Mouse (Mus musculus): Measurements from ENCODE around the gene Ascl1. TPM values are rescaled to one million over a fixed set of nuclear protein-coding genes. Genes with fewer than 3 reads are reported as not detected.

The Ascl1 gene
- 2.4 and 3.5 TPM in 2 replicates for polyA plus RNA-seq (2015; fragmentation: Nextera tagmentation; extraction: Ambion mirVana)

DNA sequence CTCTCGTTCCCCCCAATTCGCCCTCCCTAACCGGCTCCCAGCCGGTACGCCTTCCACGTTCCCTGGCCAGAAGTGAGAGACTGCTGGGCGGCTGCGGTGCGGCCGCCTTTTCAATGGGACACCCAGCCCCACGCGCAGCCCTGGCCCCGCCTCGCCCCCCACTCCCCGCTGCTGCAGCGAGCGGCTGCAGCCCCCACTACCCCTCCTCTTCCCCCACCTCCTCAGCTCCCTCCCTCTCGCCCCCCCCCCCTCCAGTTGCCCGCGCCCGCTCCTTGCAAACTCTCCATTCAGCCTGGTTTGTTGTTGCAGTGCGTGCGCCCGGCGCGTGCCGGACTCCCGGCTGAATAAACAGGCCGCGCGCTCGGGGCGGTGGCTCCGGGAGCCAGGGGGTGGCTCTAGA is at the start of gene Ascl1:
Gene Ascl1 (minus strand): TSS at position 85 of the 400 bp plus-strand sequence.
- 0 out of 2 replicates have a peak, but pooled peaks have one; percentile 28 for ATAC-seq (ENCODE audit: borderline replicate concordance, extremely low read depth, low FRiP score, low TSS enrichment)
- no peaks in the 10 kb centered on the region for H3K36me3 ChIP-seq
- peaks cover 94% of the 10 kb centered on the region for H3K27me3 ChIP-seq
- peak within 1 kb of the TSS; percentile 56 for H3K4me3 ChIP-seq
- H3K4me1 ChIP-seq: peaks cover 20% of the 10 kb centered on the region; the same call in 1 of the 2 replicates
- no peaks in the 10 kb centered on the region for H3K9me3 ChIP-seq
- H3K9ac ChIP-seq: peak within 1 kb of the TSS; percentile 34
- WGBS: under 1% methylated on average over 31 of the region's 34 CpGs
- peak within 1 kb of the TSS; percentile 99 for H3K4me2 ChIP-seq
- H3K27ac ChIP-seq: no peak within 1 kb of the TSS

DNA sequence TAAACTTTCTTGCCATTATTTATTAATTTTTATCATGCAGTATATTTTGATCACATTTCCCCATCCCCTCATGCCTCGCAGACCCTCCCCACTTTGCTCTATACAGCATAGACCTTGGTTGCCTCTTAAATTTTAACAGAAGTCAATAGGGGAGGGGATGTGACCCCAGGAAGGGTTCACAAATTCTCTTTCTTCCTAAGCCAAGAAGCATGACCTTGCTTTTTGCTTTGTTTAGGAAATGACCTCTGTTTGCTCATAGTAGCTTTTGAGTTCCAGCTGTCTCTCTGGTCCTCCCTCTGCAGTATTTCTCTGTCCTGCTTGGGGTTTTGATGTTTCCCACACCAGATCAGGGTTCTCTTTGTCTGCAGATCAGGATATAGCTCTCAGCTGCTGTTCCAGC is 40.7 kb upstream of the Ascl1 start:
- H3K9ac ChIP-seq: no peak overlapping the region
- ATAC-seq (ENCODE audit: borderline replicate concordance, extremely low read depth, low FRiP score, low TSS enrichment): no peak
- H3K27me3 ChIP-seq: no peaks in the 10 kb centered on the region
- WGBS: 96% methylated on average over 1 of the region's 1 CpGs
- H3K27ac ChIP-seq: no peak overlapping the region
- H3K4me3 ChIP-seq: no peak overlapping the region
- no peaks in the 10 kb centered on the region for H3K9me3 ChIP-seq
- H3K4me1 ChIP-seq: no peaks in the 10 kb centered on the region
- no peak overlapping the region for H3K4me2 ChIP-seq
- H3K36me3 ChIP-seq: no peaks in the 10 kb centered on the region

DNA sequence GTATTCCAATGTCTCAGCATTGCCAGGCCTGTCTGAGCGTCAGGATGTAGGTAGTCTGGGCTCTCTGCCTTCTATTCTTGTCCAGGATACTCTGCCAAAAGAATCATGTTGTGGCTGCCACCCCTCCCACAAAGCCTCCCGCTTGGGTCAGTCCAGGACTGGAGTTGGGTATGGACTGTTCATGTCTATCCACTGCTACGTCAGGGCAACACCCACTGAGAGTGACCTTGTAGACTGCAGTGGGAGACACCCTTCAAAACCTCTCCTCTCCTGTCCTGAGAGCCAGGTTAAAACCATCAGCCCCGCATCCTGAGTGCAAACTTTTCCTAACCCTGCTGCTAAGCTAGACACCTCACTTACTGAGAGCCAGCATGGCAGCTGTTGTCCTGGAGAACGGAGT is 28.2 kb upstream of the Ascl1 start, which contains the start of gene Pah:
Gene Pah (plus strand): TSS at position 150 of the 400 bp plus-strand sequence.
- no peaks in the 10 kb centered on the region for H3K27me3 ChIP-seq
- no peak; the same call in 1 of the 2 replicates for ATAC-seq (ENCODE audit: borderline replicate concordance, extremely low read depth, low FRiP score, low TSS enrichment)
- H3K27ac ChIP-seq: no peak within 1 kb of the TSS
- WGBS: 83% methylated on average over 5 of the region's 5 CpGs
- no peaks in the 10 kb centered on the region for H3K9me3 ChIP-seq
- H3K9ac ChIP-seq: no peak within 1 kb of the TSS
- no peak within 1 kb of the TSS for H3K4me2 ChIP-seq
- no peak within 1 kb of the TSS for H3K4me3 ChIP-seq
- H3K36me3 ChIP-seq: no peaks in the 10 kb centered on the region
- no peaks in the 10 kb centered on the region for H3K4me1 ChIP-seq

DNA sequence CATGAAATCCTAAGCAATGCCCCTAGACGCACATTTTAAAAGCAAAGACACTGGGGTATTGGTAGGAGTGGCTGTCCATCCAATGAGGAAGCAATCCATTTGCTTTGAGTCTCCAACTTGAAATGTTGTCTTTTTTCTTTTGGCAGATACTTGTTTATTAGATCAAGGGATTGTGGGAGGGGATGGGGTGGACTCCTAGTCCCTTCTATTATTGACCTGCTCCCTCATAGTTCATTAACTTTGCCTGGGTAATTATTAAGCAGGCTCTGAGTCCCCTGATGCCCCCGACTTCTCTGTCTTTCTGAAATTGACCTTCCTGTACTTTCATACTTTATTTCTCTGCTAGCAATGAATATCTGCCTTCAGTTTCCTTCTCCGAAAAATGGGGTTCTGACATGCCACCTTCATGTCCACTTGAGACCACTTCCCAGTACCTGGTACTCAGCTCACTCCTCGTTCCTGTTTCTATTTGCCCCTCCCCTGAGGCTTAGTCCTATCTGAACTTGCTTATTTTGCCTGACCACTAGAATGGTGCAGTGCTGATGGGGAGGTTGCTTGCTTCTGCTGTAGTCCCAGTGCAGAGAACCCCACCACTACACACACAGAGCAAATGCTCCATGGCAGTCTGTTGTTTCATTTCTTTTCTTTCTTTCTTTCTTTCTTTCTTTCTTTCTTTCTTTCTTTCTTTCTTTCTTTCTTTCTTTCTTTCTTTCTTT is 27.1 kb upstream of the Ascl1 start:
- no peak overlapping the region for H3K9ac ChIP-seq
- no peaks in the 10 kb centered on the region for H3K4me1 ChIP-seq
- no peak overlapping the region for H3K4me3 ChIP-seq
- no peak for ATAC-seq (ENCODE audit: borderline replicate concordance, extremely low read depth, low FRiP score, low TSS enrichment)
- H3K4me2 ChIP-seq: no peak overlapping the region
- WGBS: 62% methylated on average over 4 of the region's 4 CpGs
- H3K27me3 ChIP-seq: no peaks in the 10 kb centered on the region
- no peak overlapping the region for H3K27ac ChIP-seq
- no peaks in the 10 kb centered on the region for H3K9me3 ChIP-seq
- no peaks in the 10 kb centered on the region for H3K36me3 ChIP-seq

DNA sequence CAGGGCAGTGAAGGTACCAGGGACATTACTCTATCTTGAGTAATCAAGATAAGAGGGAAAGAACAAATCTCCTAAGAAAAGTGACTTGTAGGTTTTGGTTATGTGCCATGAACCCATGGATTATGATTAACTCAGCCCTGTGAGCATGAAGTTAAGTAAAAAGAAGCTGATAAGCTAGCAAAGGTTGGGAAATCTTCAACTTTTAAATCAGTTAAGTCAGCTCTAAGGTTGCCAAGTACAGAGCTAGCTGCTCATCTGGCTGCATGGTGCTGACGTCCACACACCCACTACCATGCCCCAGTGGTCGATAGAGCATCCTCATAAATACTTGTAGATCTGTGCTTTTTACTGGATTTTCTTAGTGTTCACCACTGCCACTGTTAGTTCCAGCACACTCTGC is 25.1 kb upstream of the Ascl1 start:
- Histone ChIP-seq H3K4me2 (no peak overlapping the region), H3K9me3 (no peaks in the 10 kb centered on the region), H3K4me3 (no peak overlapping the region), H3K27ac (no peak overlapping the region), H3K27me3 (no peaks in the 10 kb centered on the region), H3K36me3 (no peaks in the 10 kb centered on the region), H3K9ac (no peak overlapping the region), H3K4me1 (no peaks in the 10 kb centered on the region)
- no peak for ATAC-seq (ENCODE audit: borderline replicate concordance, extremely low read depth, low FRiP score, low TSS enrichment)
- WGBS: 59% methylated on average over 2 of the region's 2 CpGs

DNA sequence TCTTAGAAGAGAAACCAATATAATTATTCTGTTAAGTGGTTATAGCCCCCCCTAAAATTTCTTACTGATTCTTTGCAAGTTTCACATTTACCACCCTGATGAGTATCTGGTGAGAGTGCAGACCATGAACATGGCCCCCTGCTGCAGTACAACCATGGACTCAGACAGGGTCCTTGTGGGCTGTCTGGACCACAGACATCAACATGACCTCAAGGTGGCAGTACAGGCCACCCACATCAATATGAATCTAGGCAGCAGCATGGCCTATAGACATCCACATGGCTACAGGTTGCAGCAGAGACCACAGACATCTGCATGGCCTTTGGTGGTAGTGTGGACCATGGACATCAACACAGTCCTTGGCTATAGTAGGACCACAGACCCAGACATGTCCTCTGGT is 19.6 kb upstream of the Ascl1 start:
- no peaks in the 10 kb centered on the region for H3K9me3 ChIP-seq
- no peaks in the 10 kb centered on the region for H3K4me1 ChIP-seq
- H3K9ac ChIP-seq: no peak overlapping the region
- H3K4me3 ChIP-seq: no peak overlapping the region
- no peaks in the 10 kb centered on the region for H3K27me3 ChIP-seq
- no peak overlapping the region for H3K4me2 ChIP-seq
- H3K36me3 ChIP-seq: no peaks in the 10 kb centered on the region
- no peak for ATAC-seq (ENCODE audit: borderline replicate concordance, extremely low read depth, low FRiP score, low TSS enrichment)
- H3K27ac ChIP-seq: no peak overlapping the region

DNA sequence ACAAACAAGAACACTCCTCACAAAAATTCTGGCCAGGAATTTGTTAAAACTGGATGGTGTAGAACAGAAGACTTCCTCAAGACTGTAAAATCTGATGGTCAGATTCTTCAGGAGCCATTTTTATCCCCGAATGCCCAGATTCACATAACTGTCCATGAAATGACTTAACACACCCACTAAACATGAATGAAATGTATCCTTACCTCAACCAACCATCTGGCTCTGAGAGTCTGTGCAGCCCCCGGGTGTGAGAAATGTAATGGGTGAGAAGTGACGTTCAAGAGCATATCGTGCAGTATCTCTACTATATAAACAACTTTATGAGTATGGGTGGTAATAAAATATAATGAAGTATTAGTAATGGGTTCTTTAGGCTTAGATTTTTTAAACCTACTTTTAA is 15.1 kb upstream of the Ascl1 start:
- WGBS: 51% methylated on average over 4 of the region's 4 CpGs
- no peaks in the 10 kb centered on the region for H3K36me3 ChIP-seq
- H3K27ac ChIP-seq: no peak overlapping the region
- H3K9ac ChIP-seq: no peak overlapping the region
- no peak for ATAC-seq (ENCODE audit: borderline replicate concordance, extremely low read depth, low FRiP score, low TSS enrichment)
- H3K27me3 ChIP-seq: peaks cover 4% of the 10 kb centered on the region
- H3K9me3 ChIP-seq: no peaks in the 10 kb centered on the region
- no peaks in the 10 kb centered on the region; the same call in 1 of the 2 replicates for H3K4me1 ChIP-seq
- no peak overlapping the region for H3K4me2 ChIP-seq
- H3K4me3 ChIP-seq: no peak overlapping the region

DNA sequence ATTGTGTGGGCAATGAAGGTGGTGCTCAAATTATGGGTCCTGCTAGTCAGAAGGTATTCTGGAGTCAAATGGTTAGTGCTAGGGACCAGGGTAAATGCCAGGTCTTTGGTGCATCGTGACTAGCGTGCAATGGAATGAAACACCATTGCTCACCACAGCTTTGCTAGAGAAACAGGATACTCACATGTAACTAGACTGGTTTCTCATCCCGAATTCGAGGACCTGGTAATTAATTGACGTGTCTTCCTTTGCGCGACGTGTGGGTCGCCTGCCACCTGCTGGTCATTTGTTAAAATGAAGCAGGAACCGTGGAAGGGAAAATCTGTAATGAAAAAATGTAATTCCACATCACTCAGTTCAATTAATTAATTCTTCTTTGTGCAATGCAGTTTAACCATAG is 10.5 kb upstream of the Ascl1 start:
- no peak overlapping the region for H3K4me3 ChIP-seq
- no peak overlapping the region for H3K4me2 ChIP-seq
- WGBS: under 1% methylated on average over 10 of the region's 10 CpGs
- H3K4me1 ChIP-seq: no peaks in the 10 kb centered on the region; the same call in 1 of the 2 replicates
- H3K9ac ChIP-seq: no peak overlapping the region
- peaks cover 48% of the 10 kb centered on the region for H3K27me3 ChIP-seq
- H3K36me3 ChIP-seq: no peaks in the 10 kb centered on the region
- H3K27ac ChIP-seq: no peak overlapping the region
- H3K9me3 ChIP-seq: no peaks in the 10 kb centered on the region
- peak; percentile 23; the same call in 1 of the 2 replicates for ATAC-seq (ENCODE audit: borderline replicate concordance, extremely low read depth, low FRiP score, low TSS enrichment)

DNA sequence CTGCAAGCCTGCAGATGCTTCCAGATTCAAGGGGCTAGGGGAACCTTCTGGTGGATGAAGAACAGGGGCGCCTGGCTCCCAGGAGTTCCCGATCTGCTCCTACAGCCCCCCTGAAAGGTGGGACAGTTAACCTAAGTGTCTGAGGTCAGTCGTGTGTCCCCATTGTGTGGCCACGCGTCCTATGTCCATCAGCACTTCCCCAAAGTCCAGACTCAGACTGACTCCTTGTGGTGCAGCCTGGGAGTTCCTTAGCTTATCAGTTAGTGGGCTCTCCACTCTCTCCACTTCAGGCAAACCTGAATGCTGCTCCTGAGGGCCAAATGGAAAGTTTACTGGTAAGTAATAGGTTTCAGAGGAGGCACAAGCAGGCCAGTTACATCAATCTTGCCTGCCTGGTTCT is 8.8 kb upstream of the Ascl1 start:
- no peak overlapping the region for H3K9ac ChIP-seq
- H3K9me3 ChIP-seq: no peaks in the 10 kb centered on the region
- no peak overlapping the region for H3K4me3 ChIP-seq
- H3K27me3 ChIP-seq: peaks cover 62% of the 10 kb centered on the region
- WGBS: 20% methylated on average over 5 of the region's 5 CpGs
- H3K27ac ChIP-seq: no peak overlapping the region
- no peak for ATAC-seq (ENCODE audit: borderline replicate concordance, extremely low read depth, low FRiP score, low TSS enrichment)
- H3K36me3 ChIP-seq: no peaks in the 10 kb centered on the region
- no peak overlapping the region for H3K4me2 ChIP-seq
- H3K4me1 ChIP-seq: no peaks in the 10 kb centered on the region; the same call in 1 of the 2 replicates

DNA sequence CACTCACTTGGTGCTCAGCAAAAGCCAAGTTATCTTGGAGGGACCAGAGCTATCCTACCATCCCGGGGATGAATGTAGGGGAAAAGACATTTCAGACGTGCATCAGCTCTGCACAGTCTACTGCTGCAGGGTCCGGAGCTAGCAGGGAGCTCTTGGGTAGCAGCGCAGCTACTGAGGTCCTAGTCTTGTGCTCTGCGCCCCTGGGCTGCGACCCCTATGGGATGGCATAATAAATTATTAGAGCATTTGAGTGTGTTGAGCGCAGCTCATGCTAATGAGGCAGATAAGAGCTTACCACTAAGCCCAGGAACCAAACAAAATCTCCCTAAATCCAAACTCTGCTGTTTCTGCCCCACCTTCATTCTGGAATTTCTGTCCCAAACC is 8.2 kb upstream of the Ascl1 start:
- H3K9ac ChIP-seq: no peak overlapping the region
- ATAC-seq (ENCODE audit: borderline replicate concordance, extremely low read depth, low FRiP score, low TSS enrichment): 0 out of 2 replicates have a peak, but pooled peaks have one; percentile 19
- no peaks in the 10 kb centered on the region for H3K9me3 ChIP-seq
- 15% methylated on average over 7 of the region's 7 CpGs for WGBS
- no peak overlapping the region for H3K4me2 ChIP-seq
- no peak overlapping the region for H3K27ac ChIP-seq
- no peak overlapping the region for H3K4me3 ChIP-seq
- H3K4me1 ChIP-seq: no peaks in the 10 kb centered on the region; the same call in 1 of the 2 replicates
- H3K27me3 ChIP-seq: peaks cover 68% of the 10 kb centered on the region
- no peaks in the 10 kb centered on the region for H3K36me3 ChIP-seq

DNA sequence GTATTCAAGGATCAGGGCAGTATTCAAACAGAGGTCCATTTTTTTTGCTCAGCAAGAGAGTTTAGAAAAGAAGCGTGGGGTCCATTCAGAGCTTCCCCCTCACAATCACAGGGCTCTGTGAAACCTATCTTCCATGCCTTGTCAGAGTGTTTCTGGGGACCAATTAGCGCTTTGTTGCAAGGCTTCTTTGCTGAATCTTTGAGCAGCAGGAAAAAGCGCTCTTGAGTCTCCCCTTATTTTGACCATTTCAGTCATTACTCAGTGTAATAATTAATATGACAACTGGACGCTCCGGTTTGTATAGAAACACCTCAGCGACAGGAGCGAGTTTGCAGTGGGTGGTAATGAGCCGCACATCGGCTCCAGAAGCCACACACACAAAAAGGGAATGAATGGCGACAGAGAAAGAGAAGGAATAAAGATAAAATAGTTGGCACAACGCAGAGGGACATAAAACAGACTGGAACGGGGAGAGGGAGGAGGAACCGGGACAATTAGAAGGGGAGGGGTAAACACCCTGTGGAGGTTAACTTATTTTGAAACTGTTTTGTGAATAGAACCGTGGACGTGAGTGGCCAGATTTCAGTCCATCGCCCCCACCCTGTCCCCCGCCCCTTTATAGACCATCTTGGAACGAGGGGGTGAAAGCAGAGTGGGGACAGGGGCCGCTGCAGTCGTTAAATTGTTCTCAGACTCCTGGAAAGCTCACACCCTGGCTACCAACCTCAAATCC is 7.6 kb upstream of the Ascl1 start:
- Histone ChIP-seq H3K9me3 (no peaks in the 10 kb centered on the region), H3K36me3 (no peaks in the 10 kb centered on the region), H3K4me2 (no peak overlapping the region), H3K27me3 (peaks cover 72% of the 10 kb centered on the region), H3K4me1 (no peaks in the 10 kb centered on the region; the same call in 1 of the 2 replicates), H3K27ac (no peak overlapping the region), H3K9ac (no peak overlapping the region), H3K4me3 (no peak overlapping the region)
- 16% methylated on average over 20 of the region's 20 CpGs for WGBS
- ATAC-seq (ENCODE audit: borderline replicate concordance, extremely low read depth, low FRiP score, low TSS enrichment): no peak

DNA sequence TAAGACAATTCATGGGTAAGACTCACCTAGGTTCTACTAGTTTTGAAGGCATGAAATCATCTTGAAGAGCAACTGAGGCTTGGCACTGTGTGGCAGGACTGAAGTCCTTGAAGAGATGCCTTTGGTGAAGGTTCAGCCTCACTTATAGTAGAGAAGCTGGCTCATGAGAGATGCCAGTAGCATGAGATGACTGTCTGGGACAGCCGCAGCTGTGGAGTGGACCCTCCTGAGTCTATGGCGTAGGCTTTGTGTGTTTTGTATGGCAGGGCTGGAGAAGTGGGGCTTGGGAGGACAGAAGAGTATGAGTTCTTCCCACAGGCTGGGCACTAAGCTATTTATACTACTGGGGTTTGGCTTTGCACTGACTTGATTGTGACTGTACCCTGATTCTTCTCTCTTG is 3.6 kb upstream of the Ascl1 start:
- Histone ChIP-seq H3K4me1 (peaks cover 20% of the 10 kb centered on the region; the same call in 1 of the 2 replicates), H3K9me3 (no peaks in the 10 kb centered on the region), H3K9ac (no peak overlapping the region), H3K27me3 (peaks cover 94% of the 10 kb centered on the region), H3K36me3 (no peaks in the 10 kb centered on the region), H3K4me3 (no peak overlapping the region), H3K4me2 (no peak overlapping the region), H3K27ac (no peak overlapping the region)
- no peak for ATAC-seq (ENCODE audit: borderline replicate concordance, extremely low read depth, low FRiP score, low TSS enrichment)
- 81% methylated on average over 2 of the region's 2 CpGs for WGBS

All from lung, embryonic 15.5 days (tissue).